Mouse (Mus musculus) liver, adult 2 months (tissue): ENCODE results near the gene Hmgxb4. TPM values are rescaled to one million over a fixed set of nuclear protein-coding genes. Genes with fewer than 3 reads are reported as not detected.

Experiments
- DNase-seq: peaks from one replicate; pipeline ENCODE4 v3.0.0-alpha.2; 2011; ENCODE audit warnings: low read depth, low spot score; ENCODE audit errors: extremely low read depth
- H3K27ac ChIP-seq: fragments of 200-500 bp; replicated peaks from 2 replicates; pipeline ENCODE4 v1.5.1; 2012; ENCODE audit warnings: low read depth, mild to moderate bottlenecking, control low read depth, inconsistent platforms, low read length; ENCODE audit not compliant: insufficient read depth
- H3K27me3 ChIP-seq: fragments of 200-500 bp; 2 replicates; pipeline ENCODE4 v1.6.1; 2012; ENCODE audit warnings: mild to moderate bottlenecking, moderate library complexity, low read length, inconsistent platforms; ENCODE audit not compliant: control insufficient read depth, insufficient read depth
- H3K36me3 ChIP-seq: fragments of 200-500 bp; 2 replicates; pipeline ENCODE4 v1.6.1; 2012; ENCODE audit warnings: low read length, inconsistent platforms; ENCODE audit not compliant: control insufficient read depth, insufficient read depth
- H3K4me1 ChIP-seq: fragments of 200-500 bp; 2 replicates; pipeline ENCODE4 v1.6.1; 2011; ENCODE audit warnings: low read length; ENCODE audit not compliant: control insufficient read depth, insufficient read depth
- H3K4me3 ChIP-seq: fragments of 200-500 bp; 2 replicates; pipeline ENCODE4 v1.5.1; 2011; ENCODE audit warnings: low read depth, mild to moderate bottlenecking, control low read depth, low read length, moderate library complexity; ENCODE audit not compliant: insufficient read depth
- H3K79me2 ChIP-seq: fragments of 200-500 bp; 2 replicates; pipeline ENCODE4 v1.6.1; 2012; ENCODE audit warnings: inconsistent platforms, mild to moderate bottlenecking, low read length, moderate library complexity; ENCODE audit not compliant: control insufficient read depth, insufficient read depth
- H3K9ac ChIP-seq: fragments of 200-500 bp; 2 replicates; pipeline ENCODE4 v1.6.1; 2012; ENCODE audit warnings: low read depth, mild to moderate bottlenecking, control low read depth, inconsistent platforms, low read length
- CTCF ChIP-seq: fragments of 200-500 bp; IDR thresholded peaks from 2 replicates; pipeline ENCODE4 v1.5.1; 2011; ENCODE audit warnings: low read depth, low read length, control low read depth
- POLR2A ChIP-seq: fragments of 200-500 bp; IDR thresholded peaks from 2 replicates; pipeline ENCODE4 v1.6.1; 2011; ENCODE audit warnings: low read length, control low read depth; ENCODE audit not compliant: insufficient read depth; ENCODE audit errors: extremely low read depth
- WGBS: fragments of 180-500 bp; shearing (Covaris S2); methylation state at CpG from one replicate; pipeline ENCODE4 v1.1.7; 2018; 5-methylcytosine and 5-hydroxymethylcytosine counted together
- polyA plus RNA-seq: library from polyadenylated mRNA; depleted of rRNA; stranded (reverse); fragments of >200 nt; gene quantifications from 2 replicates; pipeline ENCODE4 v1.2.3, GENCODE M21; 2012
- total RNA-seq: library from RNA; depleted of rRNA; stranded (reverse); fragments of >200 nt; gene quantifications from 2 replicates; pipeline ENCODE4 v1.2.3, GENCODE M21; 2014

Hmgxb4 gene
- total and polyA plus RNA-seq, 2 experiments: 4.5 to 9.4 TPM

DNA sequence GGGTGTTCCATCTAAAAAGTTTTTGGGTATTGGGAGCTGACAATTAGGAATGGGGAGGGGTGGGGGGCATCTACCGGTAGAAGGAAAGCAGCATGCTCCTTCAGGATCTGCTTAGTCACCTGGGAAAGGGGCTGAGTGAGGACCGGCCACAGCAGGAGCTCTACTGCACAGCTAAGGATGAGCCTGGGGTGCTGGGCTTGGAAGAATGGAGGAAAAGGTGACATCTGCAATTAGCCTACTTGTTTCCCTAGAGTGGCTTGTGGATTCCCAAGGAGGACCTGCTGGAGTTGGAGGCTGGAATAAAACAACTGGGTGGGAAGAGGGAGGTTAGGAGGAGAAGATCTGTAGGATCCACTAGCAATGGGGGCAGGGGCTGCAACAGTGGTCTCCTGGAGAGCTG is 20.4 kb downstream of the Hmgxb4 start:
- no peak for TF ChIP-seq POLR2A
- no peak for TF ChIP-seq CTCF
- WGBS: 65% methylated on average over 2 of the region's 2 CpGs

DNA sequence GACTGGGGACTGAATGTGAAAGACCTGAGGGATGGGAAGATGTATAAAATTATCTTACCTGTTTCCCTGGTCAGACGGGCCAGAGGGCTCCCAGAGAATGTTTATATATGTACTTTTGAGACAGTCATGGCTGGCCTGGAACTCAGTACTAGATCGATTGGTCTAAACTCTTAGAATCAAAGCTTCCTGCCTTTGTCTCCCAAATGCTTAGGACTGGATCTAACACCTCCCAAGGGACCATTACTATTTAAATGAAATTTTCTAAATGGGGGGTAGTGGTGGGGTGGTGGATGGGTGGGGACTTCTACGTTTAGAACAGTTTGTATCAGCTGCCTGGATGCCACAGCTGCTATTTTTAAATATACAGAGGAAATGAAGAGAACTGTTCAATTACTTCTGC is 20.8 kb downstream of the Hmgxb4 start:
- H3K79me2 ChIP-seq: no peaks in the 10 kb centered on the region
- no peak overlapping the region for H3K4me3 ChIP-seq
- DNase-seq: no peak
- TF ChIP-seq POLR2A (no peak), CTCF (no peak)
- H3K36me3 ChIP-seq: peaks cover 3% of the 10 kb centered on the region; the same call in 1 of the 2 replicates
- WGBS: 81% methylated on average over 3 of the region's 3 CpGs
- H3K27ac ChIP-seq: no peak overlapping the region
- no peak overlapping the region for H3K9ac ChIP-seq
- H3K4me1 ChIP-seq: no peaks in the 10 kb centered on the region
- H3K27me3 ChIP-seq: no peaks in the 10 kb centered on the region

More for the DNA sequence above, 20.4 kb downstream of the Hmgxb4 start:
- Histone ChIP-seq H3K27me3 (no peaks in the 10 kb centered on the region), H3K9ac (no peak overlapping the region), H3K27ac (no peak overlapping the region), H3K4me1 (no peaks in the 10 kb centered on the region), H3K4me3 (no peak overlapping the region), H3K36me3 (peaks cover 5% of the 10 kb centered on the region; the same call in 1 of the 2 replicates), H3K79me2 (no peaks in the 10 kb centered on the region)
- DNase-seq: no peak

DNA sequence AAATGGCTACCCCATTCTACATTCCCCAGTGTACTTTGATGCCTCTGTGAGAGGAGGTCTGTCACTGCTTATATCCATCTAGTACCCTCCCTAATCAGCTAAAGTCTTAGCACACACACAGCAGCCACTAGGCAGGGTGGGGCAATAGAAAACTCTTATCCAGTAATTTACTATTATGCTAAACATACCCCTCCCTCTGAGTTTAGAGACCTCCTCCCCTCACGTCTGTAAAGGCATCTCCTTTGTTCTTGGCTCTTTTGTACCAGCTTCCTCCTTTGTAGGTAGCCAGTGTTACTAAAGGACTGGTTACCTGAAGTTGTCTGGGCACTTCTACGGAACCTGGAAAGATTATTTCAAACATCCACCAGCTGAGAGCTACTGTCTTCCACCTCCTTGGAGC is 22.8 kb downstream of the Hmgxb4 start:
- no peaks in the 10 kb centered on the region for H3K79me2 ChIP-seq
- H3K4me1 ChIP-seq: no peaks in the 10 kb centered on the region
- H3K9ac ChIP-seq: no peak overlapping the region
- 90% methylated on average over 2 of the region's 2 CpGs for WGBS
- no peak for TF ChIP-seq CTCF
- TF ChIP-seq POLR2A: no peak
- H3K27me3 ChIP-seq: no peaks in the 10 kb centered on the region
- H3K27ac ChIP-seq: no peak overlapping the region
- peaks cover 3% of the 10 kb centered on the region for H3K36me3 ChIP-seq
- no peak overlapping the region for H3K4me3 ChIP-seq
- no peak for DNase-seq

DNA sequence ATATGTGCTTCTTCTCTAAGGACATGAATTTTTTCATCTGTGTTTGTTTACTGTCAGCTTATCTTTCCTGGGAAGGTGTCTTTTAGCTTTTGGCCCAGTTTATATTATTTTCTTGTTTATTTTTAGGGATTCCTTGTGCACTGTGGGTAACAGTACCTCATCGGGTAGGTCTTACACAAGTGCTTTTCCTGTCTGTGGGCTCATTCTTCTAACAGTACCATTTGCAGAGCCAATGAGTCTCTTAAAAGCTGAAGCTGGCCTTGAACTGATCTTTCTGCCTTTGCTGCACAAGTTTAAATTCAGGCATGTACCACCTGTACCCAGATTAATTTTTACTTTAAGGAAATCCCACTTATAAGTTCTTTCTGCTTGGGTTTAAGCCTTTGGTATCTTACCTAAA is 23.3 kb downstream of the Hmgxb4 start:
- no peak for DNase-seq
- H3K4me1 ChIP-seq: no peaks in the 10 kb centered on the region
- H3K27me3 ChIP-seq: no peaks in the 10 kb centered on the region
- TF ChIP-seq POLR2A: no peak
- TF ChIP-seq CTCF: no peak
- H3K4me3 ChIP-seq: no peak overlapping the region
- H3K9ac ChIP-seq: no peak overlapping the region
- H3K27ac ChIP-seq: no peak overlapping the region
- WGBS: 67% methylated on average over 1 of the region's 1 CpGs
- H3K36me3 ChIP-seq: peaks cover 4% of the 10 kb centered on the region
- no peaks in the 10 kb centered on the region for H3K79me2 ChIP-seq

DNA sequence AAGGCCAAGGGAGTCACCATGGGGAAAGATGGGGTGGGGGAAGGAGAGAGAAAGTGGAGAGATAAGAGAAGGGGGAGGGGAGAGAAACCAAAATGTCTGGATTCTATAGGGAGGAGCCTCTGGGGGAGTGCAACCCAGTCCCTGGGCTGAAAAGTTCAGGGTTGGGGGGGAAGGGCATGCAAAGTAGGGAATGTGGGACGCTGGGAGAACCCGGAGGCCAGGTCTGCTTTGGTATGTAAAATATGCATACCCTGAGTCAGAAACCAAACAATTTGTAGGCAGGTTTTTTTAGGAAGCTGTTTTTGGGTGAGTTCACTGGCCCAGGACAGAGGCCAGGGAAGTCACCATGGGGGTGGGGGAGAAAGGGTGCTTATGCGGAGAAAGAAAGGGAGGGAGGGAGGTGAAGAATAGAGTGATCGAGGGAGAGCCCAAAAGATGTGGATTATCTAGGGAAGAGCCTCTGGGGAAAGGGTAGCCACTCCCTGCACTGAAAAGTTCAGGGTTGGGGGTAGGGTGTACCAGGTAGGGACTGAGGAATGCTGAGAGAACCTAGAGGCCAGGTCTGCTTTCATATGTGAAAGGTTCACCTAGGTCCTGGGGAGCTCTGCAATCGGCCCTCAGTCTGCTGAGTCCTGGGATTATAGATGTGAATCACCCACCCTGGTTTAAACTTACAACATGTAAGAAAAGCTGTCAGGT is 25.3 kb downstream of the Hmgxb4 start:
- peaks cover 19% of the 10 kb centered on the region for H3K36me3 ChIP-seq
- no peak overlapping the region for H3K27ac ChIP-seq
- no peak for DNase-seq
- no peak for TF ChIP-seq CTCF
- no peak for TF ChIP-seq POLR2A
- H3K4me1 ChIP-seq: no peaks in the 10 kb centered on the region
- no peaks in the 10 kb centered on the region for H3K27me3 ChIP-seq
- H3K79me2 ChIP-seq: no peaks in the 10 kb centered on the region
- H3K9ac ChIP-seq: no peak overlapping the region
- WGBS: 50% methylated on average over 5 of the region's 5 CpGs
- no peak overlapping the region for H3K4me3 ChIP-seq

DNA sequence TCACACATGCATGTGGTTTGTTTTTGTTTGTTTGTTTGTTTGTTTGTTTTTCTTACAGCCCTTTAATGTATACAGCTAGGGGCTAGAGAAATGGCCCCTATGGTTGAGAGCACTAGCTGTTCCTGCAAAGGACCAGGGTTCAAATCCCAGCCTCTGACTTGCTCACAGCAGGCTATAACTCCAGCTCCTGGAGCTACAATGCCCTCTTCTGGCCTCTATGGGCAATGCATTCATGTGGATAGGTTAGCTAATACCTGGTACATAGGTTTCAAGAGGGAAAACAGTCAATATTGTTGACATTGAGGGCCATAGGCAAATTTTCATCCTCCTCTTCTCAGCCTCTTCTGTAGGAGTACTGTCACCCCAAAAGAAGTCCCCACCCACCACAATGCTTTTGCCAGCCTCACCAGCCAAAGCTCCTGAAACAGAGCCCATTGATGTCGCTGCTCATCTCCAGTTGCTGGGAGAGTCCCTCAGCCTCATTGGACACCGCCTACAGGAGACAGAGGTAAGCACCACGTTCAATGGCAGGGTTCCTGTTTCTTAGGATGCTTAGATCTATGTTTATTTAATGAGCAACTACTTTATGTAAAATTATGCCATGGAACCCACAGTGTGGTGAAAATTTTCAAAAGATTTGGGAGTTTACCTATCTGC is 30.6 kb downstream of the Hmgxb4 start:
- H3K4me3 ChIP-seq: no peak overlapping the region
- no peaks in the 10 kb centered on the region for H3K4me1 ChIP-seq
- 88% methylated on average over 3 of the region's 3 CpGs for WGBS
- no peak overlapping the region for H3K9ac ChIP-seq
- peak; percentile 45; the same call in 1 of the 2 replicates for TF ChIP-seq CTCF
- no peak for TF ChIP-seq POLR2A
- H3K36me3 ChIP-seq: peaks cover 29% of the 10 kb centered on the region
- no peaks in the 10 kb centered on the region for H3K27me3 ChIP-seq
- H3K79me2 ChIP-seq: no peaks in the 10 kb centered on the region
- H3K27ac ChIP-seq: no peak overlapping the region
- no peak for DNase-seq
